Mouse (Mus musculus): ENCODE data around the gene Ddx10. TPM values are rescaled to one million over a fixed set of nuclear protein-coding genes. Genes with fewer than 3 reads are reported as not detected.
"Not testable (repeated sequence)": the region's sequence is repeated elsewhere in the genome, so short reads cannot be mapped to it uniquely, and the experiment has no call there.

Ddx10 gene
- polyA plus RNA-seq, 1 experiment from 2014 or later, result 24.7 TPM

- Histone ChIP-seq H3K27ac (no peak overlapping the region), H3K9me3 (no peaks in the 10 kb centered on the region), H3K4me2 (no peak overlapping the region), H3K36me3 (no peaks in the 10 kb centered on the region), H3K4me1 (replicated peaks) (no peaks in the 10 kb centered on the region), H3K9ac (no peak overlapping the region), H3K4me3 (no peak overlapping the region), H3K27me3 (no peaks in the 10 kb centered on the region)
- 80% methylated on average over 4 of the region's 4 CpGs for WGBS
- ATAC-seq (ENCODE audit: low FRiP score), result no peak
These were observed 16.5 kb upstream of the Ddx10 start for GRCm38 (mm10) chr9:53264387-53264786.

- H3K9me3 ChIP-seq, result no peaks in the 10 kb centered on the region
- H3K9ac ChIP-seq, result peak overlapping the region; percentile 51; the same call in 1 of the 2 replicates
- H3K27me3 ChIP-seq, result no peaks in the 10 kb centered on the region
- ATAC-seq (ENCODE audit: low FRiP score), result no peak
- no peak overlapping the region for H3K4me3 ChIP-seq
- peaks cover 8% of the 10 kb centered on the region; the same call in 1 of the 2 replicates for H3K4me1 ChIP-seq (replicated peaks)
- H3K27ac ChIP-seq, result no peak overlapping the region
- 39% methylated on average over 6 of the region's 6 CpGs for WGBS
- no peak overlapping the region for H3K4me2 ChIP-seq
- no peaks in the 10 kb centered on the region for H3K36me3 ChIP-seq
These were observed 10.3 kb upstream of the Ddx10 start for GRCm38 (mm10) chr9:53258199-53258598.

- no peak overlapping the region for H3K27ac ChIP-seq
These were observed 9.9 kb upstream of the Ddx10 start for GRCm38 (mm10) chr9:53257772-53258171.

GRCm38 (mm10) chr9:53256690-53257305, 8.9 kb upstream of the Ddx10 start:
- no peak overlapping the region for H3K4me3 ChIP-seq
- H3K9ac ChIP-seq, result no peak overlapping the region
- H3K27me3 ChIP-seq, result 0 out of 2 replicates have a peak, but pooled peaks cover 2% of the 10 kb centered on the region
- no peaks in the 10 kb centered on the region for H3K9me3 ChIP-seq
- H3K4me2 ChIP-seq, result no peak overlapping the region
- H3K4me1 ChIP-seq (replicated peaks), result peaks cover 8% of the 10 kb centered on the region; the same call in 1 of the 2 replicates
- 80% methylated on average over 4 of the region's 4 CpGs for WGBS
- no peak overlapping the region for H3K27ac ChIP-seq
- H3K36me3 ChIP-seq, result no peaks in the 10 kb centered on the region
- ATAC-seq (ENCODE audit: low FRiP score), result no peak

More at GRCm38 (mm10) chr9:53257772-53258171, 9.9 kb upstream of the Ddx10 start:
- Histone ChIP-seq H3K4me1 (replicated peaks) (peaks cover 8% of the 10 kb centered on the region; the same call in 1 of the 2 replicates), H3K9me3 (no peaks in the 10 kb centered on the region), H3K4me2 (no peak overlapping the region), H3K4me3 (no peak overlapping the region), H3K27me3 (no peaks in the 10 kb centered on the region), H3K9ac (peak overlapping the region; percentile 51), H3K36me3 (no peaks in the 10 kb centered on the region)
- ATAC-seq (ENCODE audit: low FRiP score), result no peak
- WGBS, result 0% methylated on average over 3 of the region's 3 CpGs

- WGBS, result 11% methylated on average over 4 of the region's 4 CpGs
- Histone ChIP-seq H3K4me2 (no peak overlapping the region), H3K9ac (no peak overlapping the region), H3K27ac (no peak overlapping the region), H3K4me1 (replicated peaks) (peaks cover 8% of the 10 kb centered on the region; the same call in 1 of the 2 replicates), H3K36me3 (no peaks in the 10 kb centered on the region), H3K4me3 (no peak overlapping the region), H3K9me3 (no peaks in the 10 kb centered on the region), H3K27me3 (peaks cover 10% of the 10 kb centered on the region; the same call in 1 of the 2 replicates)
- no peak for ATAC-seq (ENCODE audit: low FRiP score)
These were observed 6.5 kb upstream of the Ddx10 start for GRCm38 (mm10) chr9:53254368-53254767.

- H3K4me1 ChIP-seq (replicated peaks), result peaks cover 22% of the 10 kb centered on the region
- H3K36me3 ChIP-seq, result no peaks in the 10 kb centered on the region
- peak overlapping the region; percentile 89 for H3K4me3 ChIP-seq
- peaks cover 10% of the 10 kb centered on the region; the same call in 1 of the 2 replicates for H3K27me3 ChIP-seq
- no peak overlapping the region; the same call in 1 of the 2 replicates for H3K27ac ChIP-seq
- H3K4me2 ChIP-seq, result peak overlapping the region; percentile 95
- no peaks in the 10 kb centered on the region for H3K9me3 ChIP-seq
- peak; percentile 79 for ATAC-seq (ENCODE audit: low FRiP score)
- peak overlapping the region; percentile 83 for H3K9ac ChIP-seq
- 2% methylated on average over 23 of the region's 23 CpGs for WGBS
These were observed 337 bp downstream of the Ddx10 start for GRCm38 (mm10) chr9:53247516-53247915.

GRCm38 (mm10) chr9:53218181-53218580, 29.7 kb downstream of the Ddx10 start:
- Histone ChIP-seq H3K36me3 (peaks cover 11% of the 10 kb centered on the region), H3K9me3 (no peaks in the 10 kb centered on the region), H3K27me3 (no peaks in the 10 kb centered on the region), H3K4me2 (no peak overlapping the region), H3K9ac (no peak overlapping the region), H3K4me1 (replicated peaks) (no peaks in the 10 kb centered on the region), H3K4me3 (no peak overlapping the region), H3K27ac (no peak overlapping the region)
- no peak for ATAC-seq (ENCODE audit: low FRiP score)
- 83% methylated on average over 2 of the region's 2 CpGs for whole genome bisulfite sequencing

- H3K9ac ChIP-seq, result no peak overlapping the region
- no peak for ATAC-seq (ENCODE audit: low FRiP score)
- no peak overlapping the region for H3K4me3 ChIP-seq
- WGBS, result 86% methylated on average over 4 of the region's 4 CpGs
- H3K36me3 ChIP-seq, result peaks cover 12% of the 10 kb centered on the region
- H3K27ac ChIP-seq, result no peak overlapping the region
- no peaks in the 10 kb centered on the region for H3K9me3 ChIP-seq
- no peaks in the 10 kb centered on the region for H3K27me3 ChIP-seq
- H3K4me2 ChIP-seq, result no peak overlapping the region
- no peaks in the 10 kb centered on the region for H3K4me1 ChIP-seq (replicated peaks)
These were observed 39.6 kb downstream of the Ddx10 start for GRCm38 (mm10) chr9:53208283-53208682.

GRCm38 (mm10) chr9:53174590-53174989, 73.3 kb downstream of the Ddx10 start:
- ATAC-seq (ENCODE audit: low FRiP score), result no peak
- WGBS, result 89% methylated on average over 2 of the region's 2 CpGs

GRCm38 (mm10) chr9:53173258-53173657, 74.6 kb downstream of the Ddx10 start:
- H3K4me2 ChIP-seq, result no peak overlapping the region
- H3K27me3 ChIP-seq, result no peaks in the 10 kb centered on the region
- H3K27ac ChIP-seq, result no peak overlapping the region
- H3K4me3 ChIP-seq, result no peak overlapping the region
- no peaks in the 10 kb centered on the region for H3K4me1 ChIP-seq (replicated peaks)
- no peaks in the 10 kb centered on the region for H3K36me3 ChIP-seq
- 70% methylated on average over 2 of the region's 2 CpGs for WGBS
- H3K9ac ChIP-seq, result no peak overlapping the region
- no peaks in the 10 kb centered on the region for H3K9me3 ChIP-seq
- no peak for ATAC-seq (ENCODE audit: low FRiP score)

More at GRCm38 (mm10) chr9:53174590-53174989, 73.3 kb downstream of the Ddx10 start:
- no peaks in the 10 kb centered on the region for H3K4me1 ChIP-seq (replicated peaks)
- no peaks in the 10 kb centered on the region for H3K36me3 ChIP-seq
- H3K27me3 ChIP-seq, result no peaks in the 10 kb centered on the region
- H3K4me3 ChIP-seq, result no peak overlapping the region
- H3K4me2 ChIP-seq, result no peak overlapping the region
- no peak overlapping the region for H3K9ac ChIP-seq
- no peak overlapping the region for H3K27ac ChIP-seq
- no peaks in the 10 kb centered on the region for H3K9me3 ChIP-seq

- Histone ChIP-seq H3K9me3 (no peaks in the 10 kb centered on the region), H3K4me1 (replicated peaks) (no peaks in the 10 kb centered on the region), H3K4me2 (no peak overlapping the region), H3K36me3 (no peaks in the 10 kb centered on the region), H3K27me3 (no peaks in the 10 kb centered on the region), H3K9ac (no peak overlapping the region), H3K4me3 (no peak overlapping the region), H3K27ac (no peak overlapping the region)
- ATAC-seq (ENCODE audit: low FRiP score), result peak; percentile 13; the same call in 1 of the 2 replicates
- 37% methylated on average over 4 of the region's 4 CpGs for WGBS
These were observed 103.6 kb downstream of the Ddx10 start for GRCm38 (mm10) chr9:53144266-53144665.

GRCm38 (mm10) chr9:53143508-53143907, 104.3 kb downstream of the Ddx10 start:
- Histone ChIP-seq H3K27me3 (no peaks in the 10 kb centered on the region), H3K4me3 (no peak overlapping the region), H3K9me3 (no peaks in the 10 kb centered on the region), H3K4me2 (no peak overlapping the region), H3K27ac (no peak overlapping the region; the same call in 1 of the 2 replicates), H3K4me1 (replicated peaks) (no peaks in the 10 kb centered on the region), H3K36me3 (no peaks in the 10 kb centered on the region), H3K9ac (no peak overlapping the region)
- no peak for ATAC-seq (ENCODE audit: low FRiP score)
- WGBS, result 94% methylated on average over 2 of the region's 2 CpGs

- H3K27me3 ChIP-seq; H3K4me2 ChIP-seq; H3K27ac ChIP-seq; H3K4me1 ChIP-seq (replicated peaks); ATAC-seq (ENCODE audit: low FRiP score); H3K4me3 ChIP-seq; H3K9ac ChIP-seq; H3K9me3 ChIP-seq; H3K36me3 ChIP-seq: not testable (repeated sequence)
- WGBS, result 89% methylated on average over 1 of the region's 1 CpGs
These were observed 105.4 kb downstream of the Ddx10 start for GRCm38 (mm10) chr9:53142424-53142823.
